Mouse (Mus musculus): ENCODE measurements around the gene Gm42517.

Gene Gm42517

GRCm38 (mm10) chr5:108367871-108368332, at the start of gene Gm42517:
Gene Gm42517 (minus strand): TSS chr5:108367922.
- DNase-seq (ENCODE audit: low spot score in 2 of 2), result no peak

GRCm38 (mm10) chr5:108414711-108415110, 47.0 kb upstream of the Gm42517 start:
- DNase-seq (ENCODE audit: low spot score in 2 of 2), result no peak

GRCm38 (mm10) chr5:108406977-108407376, 39.3 kb upstream of the Gm42517 start:
- DNase-seq (ENCODE audit: low spot score in 2 of 2), result no peak

- DNase-seq (ENCODE audit: low spot score in 2 of 2), result no peak
Observed at GRCm38 (mm10) chr5:108405460-108405859, 37.7 kb upstream of the Gm42517 start.

GRCm38 (mm10) chr5:108403453-108403852, 35.7 kb upstream of the Gm42517 start:
- no peak for DNase-seq (ENCODE audit: low spot score in 2 of 2)

GRCm38 (mm10) chr5:108389744-108390143, 22.0 kb upstream of the Gm42517 start:
- DNase-seq (ENCODE audit: low spot score in 2 of 2), result no peak

GRCm38 (mm10) chr5:108388201-108388600, 20.5 kb upstream of the Gm42517 start, which contains the start of gene Pde6b:
Gene Pde6b (plus strand): TSS chr5:108388391.
- DNase-seq (ENCODE audit: low spot score in 2 of 2), result no peak

GRCm38 (mm10) chr5:108386449-108386848, 18.7 kb upstream of the Gm42517 start:
- DNase-seq (ENCODE audit: low spot score in 2 of 2), result no peak

GRCm38 (mm10) chr5:108385632-108386031, 17.9 kb upstream of the Gm42517 start:
- DNase-seq (ENCODE audit: low spot score in 2 of 2), result no peak

- no peak for DNase-seq (ENCODE audit: low spot score in 2 of 2)
Observed at GRCm38 (mm10) chr5:108378346-108378745, 10.6 kb upstream of the Gm42517 start.

- no peak for DNase-seq (ENCODE audit: low spot score in 2 of 2)
Observed at GRCm38 (mm10) chr5:108376059-108376458, 8.3 kb upstream of the Gm42517 start.

- no peak for DNase-seq (ENCODE audit: low spot score in 2 of 2)
Observed at GRCm38 (mm10) chr5:108374079-108374478, 6.4 kb upstream of the Gm42517 start.

GRCm38 (mm10) chr5:108369964-108370363, 2.2 kb upstream of the Gm42517 start:
- no peak for DNase-seq (ENCODE audit: low spot score in 2 of 2)

GRCm38 (mm10) chr5:108368851-108369621, 1.3 kb upstream of the Gm42517 start:
- DNase-seq (ENCODE audit: low spot score in 2 of 2), result peak in 1 of 2 experiments; percentile 22

GRCm38 (mm10) chr5:108368446-108368845, 724 bp upstream of the Gm42517 start:
- DNase-seq (ENCODE audit: low spot score in 2 of 2), result no peak

GRCm38 (mm10) chr5:108366984-108367841, 509 bp downstream of the Gm42517 start:
- peak in 1 of 2 experiments; percentile 19 for DNase-seq (ENCODE audit: low spot score in 2 of 2)

- no peak for DNase-seq (ENCODE audit: low spot score in 2 of 2)
Observed at GRCm38 (mm10) chr5:108366328-108366983, 1.3 kb downstream of the Gm42517 start.

- no peak for DNase-seq (ENCODE audit: low spot score in 2 of 2)
Observed at GRCm38 (mm10) chr5:108362330-108362729, 5.4 kb downstream of the Gm42517 start.

- no peak for DNase-seq (ENCODE audit: low spot score in 2 of 2)
Observed at GRCm38 (mm10) chr5:108360211-108360610, 7.5 kb downstream of the Gm42517 start.

GRCm38 (mm10) chr5:108359491-108359890, 8.2 kb downstream of the Gm42517 start:
- DNase-seq (ENCODE audit: low spot score in 2 of 2), result no peak

- DNase-seq (ENCODE audit: low spot score in 2 of 2), result no peak
Observed at GRCm38 (mm10) chr5:108357862-108358261, 9.9 kb downstream of the Gm42517 start.

- DNase-seq (ENCODE audit: low spot score in 2 of 2), result no peak
Observed at GRCm38 (mm10) chr5:108354056-108354455, 13.7 kb downstream of the Gm42517 start.

Measured in spleen, postnatal 10 days (tissue).